Mouse (Mus musculus) central nervous system, embryonic 11.5 days (tissue): ENCODE measurements around the gene Rnase9. TPM values are rescaled to one million over a fixed set of nuclear protein-coding genes. Genes with fewer than 3 reads are reported as not detected.

Experiments used
- polyA plus RNA-seq: library from polyadenylated mRNA; depleted of rRNA; stranded (reverse); fragments of >200 nt; gene quantifications from 2 replicates; pipeline ENCODE4 v1.2.3, GENCODE M21; 2012; rRNA removed

The Rnase9 gene
- polyA plus RNA-seq = not detected in 2 replicates

GRCm38 (mm10) chr14:51041769-51042168 lies at the start of gene Rnase9:
Gene Rnase9, minus strand, starts transcription at chr14:51041869.

DNA sequence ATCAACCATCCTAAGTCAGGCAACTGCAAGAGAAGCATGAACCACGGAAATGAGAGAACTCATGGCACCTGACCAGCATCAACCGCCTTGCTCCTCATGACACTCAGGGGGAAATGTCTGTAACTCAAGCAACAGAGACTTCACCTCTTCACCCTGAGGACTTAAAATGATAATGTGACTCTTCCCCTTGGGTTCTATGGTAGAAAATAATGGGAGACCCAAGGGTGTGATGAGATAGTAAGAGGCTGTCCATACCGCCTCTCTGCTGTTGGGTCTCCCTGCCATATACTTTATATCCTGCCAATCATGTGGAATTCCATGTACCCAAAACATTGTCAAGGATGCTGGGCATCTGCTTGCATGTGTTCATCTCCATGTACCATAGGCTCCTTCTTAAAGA lies 32.7 kb upstream of the Rnase9 start, which contains the start of gene Olfr750:
Olfr750 (minus strand) TSS at position 101 of the 400 bp plus-strand sequence.

GRCm38 (mm10) chr14:51057401-51057831 lies 15.7 kb upstream of the Rnase9 start, which contains the start of gene Rnase12:
Gene Rnase12, minus strand, starts transcription at chr14:51057661.

GRCm38 (mm10) chr14:51050063-51050462 lies 8.4 kb upstream of the Rnase9 start, which contains the start of gene Rnase11:
Gene Rnase11, minus strand, starts transcription at chr14:51050163.

DNA sequence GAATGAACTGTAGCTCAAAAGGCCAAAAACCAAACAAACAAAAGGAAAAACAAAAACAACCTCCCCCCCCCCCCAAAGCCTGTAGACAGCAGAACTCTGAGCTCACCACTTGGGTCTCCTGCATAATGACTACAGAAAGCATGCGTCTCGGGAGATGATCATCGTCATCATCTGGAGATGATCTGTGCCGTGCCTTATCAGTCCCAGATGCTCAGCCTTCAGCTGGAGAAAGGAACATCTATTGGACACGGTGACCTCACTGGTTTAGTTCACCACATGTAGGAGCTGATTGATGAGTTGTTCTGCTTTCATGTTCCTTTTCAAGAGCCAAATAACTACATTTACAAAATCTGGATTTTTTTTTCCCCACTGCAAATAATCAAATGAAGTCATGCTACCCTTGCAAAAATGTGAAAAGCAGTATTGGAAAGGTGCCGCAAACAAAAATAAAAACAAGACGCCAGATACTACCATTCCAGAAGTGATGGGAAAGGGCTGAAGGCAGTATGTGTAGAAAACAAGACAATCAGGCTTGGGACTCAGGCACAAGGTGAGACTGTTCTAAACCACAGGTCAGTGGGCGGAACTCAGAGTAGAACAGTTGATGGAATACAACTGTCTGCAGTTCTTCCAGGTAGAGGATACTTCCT lies 34.4 kb downstream of the Rnase9 start, which contains the start of gene Rnase10:
Rnase10 (plus strand) TSS at position 600 of the 650 bp plus-strand sequence.

Other genes with a start within 250 kb of the Rnase9 start
- gene Ccnb1ip1, start 234.1 kb downstream of the Rnase9 start, polyA plus RNA-seq = 0.17 TPM in 1 of 2 replicates, not detected in the other
- 93.7 and 103 TPM in 2 replicates for gene Parp2, start 234.0 kb downstream of the Rnase9 start, polyA plus RNA-seq
- 8.0 and 11.4 TPM in 2 replicates for gene Tep1, start 171.3 kb downstream of the Rnase9 start, polyA plus RNA-seq
- gene Klhl33, start 144.4 kb downstream of the Rnase9 start, polyA plus RNA-seq = 0.26 and 0.34 TPM in 2 replicates
- 116 and 147 TPM in 2 replicates for gene Osgep, start 117.0 kb downstream of the Rnase9 start, polyA plus RNA-seq
- gene Apex1, start 116.9 kb downstream of the Rnase9 start, polyA plus RNA-seq = 251 and 280 TPM in 2 replicates
- gene Pip4p1, start 111.0 kb downstream of the Rnase9 start, polyA plus RNA-seq = 82.2 and 83.3 TPM in 2 replicates
- 56.1 and 57.4 TPM in 2 replicates for gene Pnp, start 110.8 kb downstream of the Rnase9 start, polyA plus RNA-seq
- gene Gm49342, start 97.4 kb downstream of the Rnase9 start, polyA plus RNA-seq = 55.7 and 88.9 TPM in 2 replicates
- gene Pnp2, start 85.9 kb downstream of the Rnase9 start, polyA plus RNA-seq = 0.55 and 0.57 TPM in 2 replicates
- 0.04 TPM in 1 of 2 replicates, not detected in the other for gene Rnase10, start 34.1 kb downstream of the Rnase9 start, polyA plus RNA-seq
- not detected in 2 replicates for gene Rnase11, start 8.3 kb upstream of the Rnase9 start, polyA plus RNA-seq
- 0.14 and 0.47 TPM in 2 replicates for gene Rnase12, start 15.8 kb upstream of the Rnase9 start, polyA plus RNA-seq
- gene Olfr750, start 32.6 kb upstream of the Rnase9 start, polyA plus RNA-seq = not detected in 2 replicates
- gene Rnase4, start 49.2 kb upstream of the Rnase9 start, polyA plus RNA-seq = 8.4 and 16.1 TPM in 2 replicates
- gene Ang, start 49.3 kb upstream of the Rnase9 start, polyA plus RNA-seq = 4.2 and 5.2 TPM in 2 replicates
- gene Eddm3b, start 72.6 kb upstream of the Rnase9 start, polyA plus RNA-seq = 0.04 TPM in 1 of 2 replicates, not detected in the other
- 0.16 and 0.19 TPM in 2 replicates for gene Rnase6, start 82.0 kb upstream of the Rnase9 start, polyA plus RNA-seq
- 0.05 and 0.10 TPM in 2 replicates for gene Rnase1, start 104.9 kb upstream of the Rnase9 start, polyA plus RNA-seq
- gene Rnase2b, start 120.4 kb upstream of the Rnase9 start, polyA plus RNA-seq = not detected in 2 replicates
- not detected in 2 replicates for gene Ang2, start 157.3 kb upstream of the Rnase9 start, polyA plus RNA-seq
- gene Ear14, start 161.5 kb upstream of the Rnase9 start, polyA plus RNA-seq = not detected in 2 replicates
- not detected in 2 replicates for gene Rnase2a, start 214.2 kb upstream of the Rnase9 start, polyA plus RNA-seq